Mouse (Mus musculus) limb, embryonic 14.5 days (tissue): Measurements from ENCODE around the gene Gm3417. TPM values are rescaled to one million over a fixed set of nuclear protein-coding genes. Genes with fewer than 3 reads are reported as not detected.
"Not testable (repeated sequence)": the region's sequence is repeated elsewhere in the genome, so short reads cannot be mapped to it uniquely, and the experiment has no call there.

Experiments
- ATAC-seq: fragments of 200-750 bp; cut with Nextera tagmentation; 2 replicates; pipeline ENCODE4 v1.8.0; 2017; ENCODE audit warnings: low read depth, moderate number of reproducible peaks, moderate TSS enrichment; ENCODE audit not compliant: low FRiP score
- DNase-seq: peaks from one replicate; pipeline ENCODE4 v3.0.0-alpha.2; 2015; ENCODE audit warnings: low spot score
- H3K27ac ChIP-seq: fragments of 300-500 bp; sonication (generic); replicated peaks from 2 replicates; pipeline ENCODE4 v1.5.1; 2014; ENCODE audit warnings: low read depth, mild to moderate bottlenecking, low read length, moderate library complexity, mixed read lengths
- H3K27me3 ChIP-seq: fragments of 300-500 bp; sonication (generic); 2 replicates; pipeline ENCODE4 v1.6.1; 2014; ENCODE audit warnings: low read length, mixed read lengths; ENCODE audit not compliant: control insufficient read depth, insufficient read depth
- H3K36me3 ChIP-seq: fragments of 300-500 bp; sonication (generic); 2 replicates; pipeline ENCODE4 v1.6.1; 2014; ENCODE audit warnings: mild to moderate bottlenecking, low read length, moderate library complexity, mixed read lengths; ENCODE audit not compliant: control insufficient read depth, insufficient read depth
- H3K4me1 ChIP-seq: fragments of 300-500 bp; sonication (generic); 2 replicates; pipeline ENCODE4 v1.6.1; 2014; ENCODE audit warnings: antibody characterized with exemption, low read length, mixed read lengths; ENCODE audit not compliant: control insufficient read depth, insufficient read depth
- H3K4me2 ChIP-seq: fragments of 300-500 bp; sonication (generic); replicated peaks from 2 replicates; pipeline ENCODE4 v1.6.1; 2014; ENCODE audit warnings: low read depth, mild to moderate bottlenecking, low read length, moderate library complexity; ENCODE audit not compliant: severe bottlenecking
- H3K4me3 ChIP-seq: fragments of 300-500 bp; sonication (generic); replicated peaks from 2 replicates; pipeline ENCODE4 v1.5.1; 2014; ENCODE audit warnings: low read length
- H3K9ac ChIP-seq: fragments of 300-500 bp; sonication (generic); 2 replicates; pipeline ENCODE4 v1.6.1; 2014; ENCODE audit warnings: mild to moderate bottlenecking, low read depth, low read length, moderate library complexity; ENCODE audit not compliant: severe bottlenecking
- H3K9me3 ChIP-seq: fragments of 300-500 bp; sonication (generic); 2 replicates; pipeline ENCODE4 v1.6.1; 2016; ENCODE audit warnings: low read length; ENCODE audit not compliant: control insufficient read depth
- POLR2A ChIP-seq: fragments of 200-500 bp; IDR thresholded peaks from 2 replicates; pipeline ENCODE4 v1.8.0; 2012; ENCODE audit warnings: inconsistent platforms, mild to moderate bottlenecking, moderate library complexity, borderline replicate concordance; ENCODE audit not compliant: insufficient read depth, insufficient read length; ENCODE audit errors: extremely low read depth
- WGBS: fragments of 180-500 bp; shearing (Covaris S2); extraction: QIAGEN DNeasy Blood & Tissue Kit; methylation state at CpG from one replicate; pipeline ENCODE4 v1.1.7; 2014; 5-methylcytosine and 5-hydroxymethylcytosine counted together
- polyA plus RNA-seq, 2 experiments: library from polyadenylated mRNA; depleted of rRNA in 1 of 2; stranded (reverse) in 1 of 2; unstranded in 1 of 2; fragments of >200 nt; fragmentation: Nextera tagmentation in 1 of 2; extraction: Ambion mirVana in 1 of 2; gene quantifications; 2 replicates each; pipeline versions ENCODE4 v1.2.1 to v1.2.3; 2012 to 2014

Gm3417 gene
- polyA plus RNA-seq, 2 experiments, result 0.54 TPM; not detected in 1

DNA sequence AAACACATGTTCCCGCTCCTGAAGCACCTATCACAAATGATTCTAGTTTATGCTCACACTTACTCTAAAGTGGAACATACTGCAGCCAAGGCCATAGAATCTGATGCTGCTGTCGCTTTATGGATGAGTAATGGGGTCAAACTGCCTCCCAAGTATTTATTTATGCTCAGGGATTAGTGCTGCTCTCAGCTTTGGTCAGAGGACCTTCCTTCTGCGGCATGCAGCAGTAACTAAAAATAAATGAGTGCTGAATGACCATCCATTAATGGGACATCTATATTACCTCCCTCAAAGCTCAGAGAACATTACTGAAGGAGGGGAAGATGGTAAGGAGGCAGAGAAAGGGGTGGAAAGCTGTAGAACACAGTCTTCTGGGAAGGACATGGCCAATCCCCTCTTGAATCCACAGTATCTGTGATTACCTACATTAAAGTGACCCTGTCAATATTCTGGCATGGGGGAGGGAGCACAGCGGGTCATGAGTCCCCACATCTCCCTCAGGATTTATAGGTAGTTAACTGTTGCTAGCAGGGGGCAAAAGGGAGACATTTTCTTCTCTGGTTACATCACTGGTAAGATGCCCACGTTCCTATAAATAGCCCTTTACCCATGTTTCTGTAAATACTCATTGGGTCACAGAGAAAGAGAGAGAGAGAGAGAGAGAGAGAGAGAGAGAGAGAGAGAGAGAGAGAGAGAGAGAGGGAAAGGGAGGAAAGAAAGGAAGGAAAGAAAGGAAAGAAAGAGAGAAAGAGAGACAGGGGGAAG lies 42.6 kb downstream of the Gm3417 start:
- Histone ChIP-seq H3K27ac (no peak overlapping the region), H3K4me3 (no peak overlapping the region), H3K27me3 (no peaks in the 10 kb centered on the region), H3K4me1 (no peaks in the 10 kb centered on the region), H3K9ac (no peak overlapping the region), H3K36me3 (no peaks in the 10 kb centered on the region), H3K4me2 (no peak overlapping the region), H3K9me3 (no peaks in the 10 kb centered on the region)
- DNase-seq, result no peak
- WGBS, result 61% methylated on average over 5 of the region's 5 CpGs
- no peak for TF ChIP-seq POLR2A
- no peak for ATAC-seq

DNA sequence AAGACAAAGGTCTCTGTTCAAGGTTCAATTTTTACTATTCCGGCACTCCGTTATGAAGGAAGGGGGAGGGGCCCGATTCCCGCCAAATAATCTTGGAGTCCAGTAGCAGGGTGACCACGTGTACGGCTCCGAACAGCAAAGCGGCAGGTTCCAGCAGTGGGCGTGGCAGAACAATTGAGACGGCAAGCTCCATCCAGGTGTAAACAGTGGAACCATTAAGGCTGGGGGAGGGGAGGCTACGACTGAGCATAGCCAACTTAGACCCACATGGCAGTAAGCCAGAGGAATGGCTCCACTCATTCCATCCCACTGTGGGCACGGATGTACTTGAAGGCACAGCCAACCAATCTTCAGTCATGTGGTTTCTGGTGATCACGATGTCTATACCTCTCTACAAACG lies 43.3 kb downstream of the Gm3417 start:
- not testable (repeated sequence) for ATAC-seq, H3K9me3 ChIP-seq, H3K4me1 ChIP-seq, DNase-seq, H3K9ac ChIP-seq, H3K4me2 ChIP-seq, H3K36me3 ChIP-seq, H3K27me3 ChIP-seq, H3K27ac ChIP-seq, H3K4me3 ChIP-seq
- WGBS, result 81% methylated on average over 14 of the region's 14 CpGs

- WGBS, result 84% methylated on average over 5 of the region's 5 CpGs
- no peaks in the 10 kb centered on the region for H3K9me3 ChIP-seq
- H3K4me3 ChIP-seq, result no peak overlapping the region
- no peak overlapping the region for H3K9ac ChIP-seq
- DNase-seq (no peak), ATAC-seq (no peak)
- no peaks in the 10 kb centered on the region for H3K27me3 ChIP-seq
- no peak for TF ChIP-seq POLR2A
- H3K36me3 ChIP-seq, result no peaks in the 10 kb centered on the region
- no peaks in the 10 kb centered on the region for H3K4me1 ChIP-seq
- H3K4me2 ChIP-seq, result no peak overlapping the region
- H3K27ac ChIP-seq, result no peak overlapping the region
Measured at GRCm38 (mm10) chr17:14931469-14931868, 47.1 kb downstream of the Gm3417 start.

- Histone ChIP-seq H3K27me3 (no peaks in the 10 kb centered on the region), H3K36me3 (no peaks in the 10 kb centered on the region), H3K4me2 (no peak overlapping the region), H3K9ac (no peak overlapping the region), H3K9me3 (no peaks in the 10 kb centered on the region), H3K4me3 (no peak overlapping the region), H3K4me1 (no peaks in the 10 kb centered on the region), H3K27ac (no peak overlapping the region)
- no peak for ATAC-seq
- 84% methylated on average over 7 of the region's 7 CpGs for WGBS
- no peak for DNase-seq
- no peak for TF ChIP-seq POLR2A
Measured at GRCm38 (mm10) chr17:14930697-14931096, 47.9 kb downstream of the Gm3417 start.

DNA sequence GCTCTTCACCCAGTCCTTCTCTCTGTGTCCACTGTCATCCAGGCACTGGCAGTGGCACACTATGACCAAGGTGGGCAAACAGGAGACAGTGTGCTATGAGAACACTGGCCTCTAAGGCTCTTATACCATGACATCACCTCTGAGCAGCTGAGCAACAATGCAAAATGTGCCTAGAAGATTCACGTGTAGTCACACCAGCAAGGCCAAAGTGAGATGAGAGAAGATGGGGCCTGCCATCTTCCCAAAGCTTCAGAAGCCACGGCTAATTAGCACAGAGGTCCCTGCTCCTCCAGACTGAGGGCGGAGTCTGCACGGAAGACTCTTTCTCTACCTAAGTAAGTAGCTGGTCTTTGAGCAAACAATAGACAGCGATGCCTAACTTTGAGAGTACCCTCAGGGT lies 50.0 kb downstream of the Gm3417 start:
- H3K27ac ChIP-seq, result no peak overlapping the region
- 69% methylated on average over 5 of the region's 5 CpGs for WGBS
- no peaks in the 10 kb centered on the region for H3K36me3 ChIP-seq
- H3K4me1 ChIP-seq, result no peaks in the 10 kb centered on the region
- no peak for DNase-seq
- no peak overlapping the region for H3K9ac ChIP-seq
- no peak for TF ChIP-seq POLR2A
- H3K4me2 ChIP-seq, result no peak overlapping the region
- no peaks in the 10 kb centered on the region for H3K27me3 ChIP-seq
- H3K4me3 ChIP-seq, result no peak overlapping the region
- ATAC-seq, result no peak
- no peaks in the 10 kb centered on the region for H3K9me3 ChIP-seq
